Mouse (Mus musculus): ENCODE results near the gene Gm49721. TPM values are rescaled to one million over a fixed set of nuclear protein-coding genes. Genes with fewer than 3 reads are reported as not detected.
"Not testable (repeated sequence)": the region's sequence is repeated elsewhere in the genome, so short reads cannot be mapped to it uniquely, and the experiment has no call there.

Gene Gm49721
- polyA plus RNA-seq, 1 experiment from 2014 or later, result 0.38 TPM

DNA sequence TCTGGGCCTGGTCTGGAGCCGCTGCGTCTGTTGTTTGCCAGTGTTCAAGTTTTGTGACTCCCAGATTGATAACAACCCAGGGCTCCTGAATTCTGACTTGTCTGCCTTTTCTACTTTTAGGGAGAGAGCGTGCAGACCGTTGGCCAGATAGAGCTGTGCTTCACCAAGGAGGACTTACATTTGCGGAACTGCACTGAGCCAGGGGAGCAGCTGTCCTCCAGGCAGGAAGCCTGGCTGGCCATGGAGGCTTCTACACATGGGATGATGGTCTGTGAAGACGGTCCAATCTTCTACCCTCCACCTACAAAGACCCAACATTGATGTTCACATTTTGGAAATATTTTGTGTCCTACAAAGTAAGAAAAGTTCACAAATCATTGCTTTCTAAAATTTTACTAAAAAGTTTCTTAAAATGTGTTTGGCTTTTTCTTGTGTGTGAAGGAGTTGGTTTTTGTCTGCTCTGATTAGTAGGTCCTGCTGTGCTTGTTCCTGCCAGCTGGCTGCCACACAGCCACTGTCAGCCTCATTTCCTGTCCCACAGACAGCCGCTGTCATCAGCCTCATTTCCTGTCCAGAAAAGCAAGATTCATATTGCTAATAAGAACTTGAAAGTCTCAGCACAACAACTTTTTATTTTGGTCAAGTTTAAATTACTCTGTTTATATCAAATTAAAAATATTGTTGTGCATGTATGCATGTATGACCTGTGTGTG lies 19.2 kb downstream of the Gm49721 start:
- not testable (repeated sequence) for H3K27ac ChIP-seq; H3K9me3 ChIP-seq; ATAC-seq (ENCODE audit: low FRiP score, low read depth); H3K27me3 ChIP-seq (replicated peaks); H3K36me3 ChIP-seq; H3K4me1 ChIP-seq; H3K9ac ChIP-seq; H3K4me2 ChIP-seq (replicated peaks); H3K4me3 ChIP-seq
- WGBS, result 68% methylated on average over 2 of the region's 7 CpGs

DNA sequence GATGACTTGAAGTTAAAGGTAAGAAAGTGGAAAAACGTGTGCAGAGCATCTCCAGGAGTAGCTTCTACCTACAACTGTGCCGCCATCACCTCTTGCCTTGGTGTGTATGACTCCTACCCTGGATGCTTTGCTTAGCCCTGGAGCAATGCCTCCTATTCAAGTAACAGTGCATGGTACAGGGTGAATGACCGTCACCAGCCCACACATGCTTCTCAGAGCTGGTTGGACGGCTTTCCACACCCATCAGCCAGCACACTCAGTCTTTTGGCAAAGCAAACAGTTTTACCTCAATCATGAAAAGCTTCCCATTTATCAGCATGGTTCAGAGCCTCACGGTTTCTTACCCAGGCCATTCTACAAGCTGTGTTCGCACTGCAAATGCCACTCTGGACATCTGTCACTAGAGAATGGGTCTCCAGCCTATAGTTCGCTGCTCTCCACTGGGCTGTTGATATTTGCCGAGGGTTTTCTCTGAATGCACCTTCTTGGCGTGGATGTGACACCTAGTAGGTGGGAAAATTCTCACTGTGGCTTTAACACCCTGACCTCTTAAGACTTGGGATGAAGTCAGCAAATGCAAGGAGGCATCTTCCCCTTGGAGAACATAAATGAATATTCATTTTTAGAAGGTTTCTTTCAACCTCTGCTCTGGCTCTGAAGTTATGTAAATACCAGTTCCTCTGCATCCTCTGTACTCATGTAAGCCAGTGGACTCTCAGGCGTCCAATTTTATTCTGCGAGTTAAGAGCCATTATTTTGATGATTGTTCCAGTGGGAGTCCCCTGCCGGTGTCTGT lies 23.3 kb downstream of the Gm49721 start:
- not testable (repeated sequence) for H3K9ac ChIP-seq; H3K4me1 ChIP-seq; H3K27me3 ChIP-seq (replicated peaks); ATAC-seq (ENCODE audit: low FRiP score, low read depth); H3K9me3 ChIP-seq; H3K27ac ChIP-seq; H3K36me3 ChIP-seq; H3K4me2 ChIP-seq (replicated peaks); H3K4me3 ChIP-seq
- 82% methylated on average over 9 of the region's 12 CpGs for WGBS

DNA sequence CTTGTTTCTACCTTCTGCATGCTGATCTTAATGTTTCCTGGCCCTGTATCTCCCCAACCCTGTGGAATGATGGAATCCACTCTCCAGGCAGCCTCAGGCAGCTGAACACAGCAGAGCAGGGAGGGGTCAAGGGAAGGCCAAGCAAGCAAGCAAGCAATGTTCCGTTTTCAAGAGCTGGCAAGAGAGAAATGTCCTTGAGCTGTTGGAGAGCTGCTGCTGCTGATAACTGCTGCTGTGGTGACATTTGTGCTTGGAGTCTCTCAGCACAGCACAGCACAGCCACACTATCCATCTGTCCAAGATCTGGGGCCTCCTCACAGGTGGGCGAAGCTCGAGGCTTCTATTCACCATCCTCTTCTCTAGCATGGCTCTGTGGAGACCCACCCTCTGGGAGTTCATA lies 24.7 kb downstream of the Gm49721 start:
- H3K4me2 ChIP-seq (replicated peaks); ATAC-seq (ENCODE audit: low FRiP score, low read depth); H3K36me3 ChIP-seq; H3K9ac ChIP-seq; H3K27me3 ChIP-seq (replicated peaks); H3K27ac ChIP-seq; H3K9me3 ChIP-seq; H3K4me1 ChIP-seq; H3K4me3 ChIP-seq: not testable (repeated sequence)
- WGBS, result no CpG with 5 or more reads among the region's 3 CpGs

DNA sequence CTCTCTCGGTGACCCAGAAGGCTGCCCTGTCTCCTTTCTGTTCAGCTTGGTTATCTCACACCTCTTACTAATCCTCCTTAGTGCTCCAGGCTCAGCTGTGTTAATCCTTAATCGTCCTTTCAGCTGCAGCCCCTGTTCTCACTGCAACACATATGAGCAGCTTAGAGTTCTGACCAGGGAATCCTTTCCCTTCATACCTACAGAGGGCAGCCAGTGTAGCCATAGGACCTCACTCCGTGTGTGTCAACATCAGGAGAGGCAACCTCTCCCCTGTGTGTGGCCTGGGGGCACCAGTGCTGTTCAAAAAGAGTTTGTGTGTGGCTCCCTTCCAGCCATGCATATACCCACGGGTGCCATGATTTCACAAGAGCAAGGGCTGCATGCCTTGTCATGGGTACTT lies 26.9 kb downstream of the Gm49721 start:
- 75% methylated on average over 3 of the region's 4 CpGs for WGBS
- H3K36me3 ChIP-seq; H3K4me3 ChIP-seq; H3K4me1 ChIP-seq; H3K27me3 ChIP-seq (replicated peaks); H3K9me3 ChIP-seq; H3K9ac ChIP-seq; H3K4me2 ChIP-seq (replicated peaks); H3K27ac ChIP-seq; ATAC-seq (ENCODE audit: low FRiP score, low read depth): not testable (repeated sequence)

DNA sequence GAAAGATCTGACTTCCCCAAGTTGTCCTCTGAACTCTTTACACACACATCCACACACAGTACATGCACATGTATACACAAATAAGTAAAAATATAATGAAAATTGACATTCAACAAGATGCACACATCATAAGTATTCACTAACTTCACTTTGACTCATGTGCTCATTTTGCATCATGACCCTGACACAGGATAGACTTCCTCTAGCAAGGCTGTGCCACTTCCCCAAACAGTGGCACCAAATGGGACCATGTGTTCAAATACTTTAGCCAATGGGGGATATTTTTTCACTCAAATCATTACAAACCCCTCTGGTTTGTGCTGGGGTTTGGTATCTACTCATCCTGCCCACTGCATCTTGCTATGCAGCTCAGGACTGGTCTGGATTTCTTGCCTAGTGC lies 30.2 kb downstream of the Gm49721 start:
- H3K4me2 ChIP-seq (replicated peaks); H3K27ac ChIP-seq; H3K4me1 ChIP-seq; H3K9ac ChIP-seq; H3K36me3 ChIP-seq; ATAC-seq (ENCODE audit: low FRiP score, low read depth); H3K9me3 ChIP-seq; H3K4me3 ChIP-seq; H3K27me3 ChIP-seq (replicated peaks): not testable (repeated sequence)

DNA sequence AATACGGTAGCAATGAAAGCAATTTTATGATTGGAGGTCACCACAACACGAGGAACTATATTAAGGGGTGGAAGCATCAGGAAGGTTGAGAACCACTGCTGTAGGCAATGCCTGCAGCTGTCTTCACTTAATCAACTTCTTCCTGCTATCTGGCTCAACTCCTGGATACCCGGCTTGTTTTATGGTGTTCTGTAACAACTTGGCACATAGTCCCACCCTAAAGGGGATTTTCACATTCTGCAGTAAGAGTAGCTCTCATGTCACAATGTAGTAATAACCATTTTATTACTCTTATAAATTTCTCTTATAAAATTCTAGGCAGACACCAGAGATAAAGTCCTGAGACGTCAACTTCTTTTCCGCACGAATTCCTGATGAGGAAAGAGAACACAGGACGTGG lies 30.7 kb downstream of the Gm49721 start:
- not testable (repeated sequence) for H3K4me1 ChIP-seq; H3K36me3 ChIP-seq; H3K27me3 ChIP-seq (replicated peaks); H3K4me2 ChIP-seq (replicated peaks); H3K4me3 ChIP-seq; H3K9me3 ChIP-seq; ATAC-seq (ENCODE audit: low FRiP score, low read depth); H3K9ac ChIP-seq; H3K27ac ChIP-seq
- WGBS, result no CpG with 5 or more reads among the region's 7 CpGs

DNA sequence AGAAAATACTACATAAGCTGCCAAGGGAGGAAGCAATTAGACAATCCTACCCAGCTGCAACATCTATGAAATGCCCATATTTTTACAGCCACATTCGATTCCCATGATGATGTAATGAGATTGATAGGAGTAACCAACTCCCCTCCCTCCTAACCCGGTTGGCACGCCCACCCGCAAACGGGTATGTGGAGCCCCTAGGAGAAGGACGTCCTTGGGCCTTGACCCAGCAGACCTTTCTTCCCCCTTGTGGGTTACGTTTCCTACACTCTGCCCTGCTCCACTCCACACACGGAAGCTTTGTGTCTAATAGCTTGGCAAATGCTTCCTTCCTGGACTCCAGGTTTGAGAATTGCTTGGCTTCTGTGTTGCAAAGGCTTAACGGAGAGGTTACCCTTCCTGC lies 31.2 kb downstream of the Gm49721 start:
- not testable (repeated sequence) for H3K9me3 ChIP-seq; ATAC-seq (ENCODE audit: low FRiP score, low read depth); H3K27me3 ChIP-seq (replicated peaks); H3K36me3 ChIP-seq; H3K9ac ChIP-seq; H3K4me3 ChIP-seq; H3K27ac ChIP-seq; H3K4me2 ChIP-seq (replicated peaks); H3K4me1 ChIP-seq
- WGBS, result 88% methylated on average over 5 of the region's 9 CpGs

DNA sequence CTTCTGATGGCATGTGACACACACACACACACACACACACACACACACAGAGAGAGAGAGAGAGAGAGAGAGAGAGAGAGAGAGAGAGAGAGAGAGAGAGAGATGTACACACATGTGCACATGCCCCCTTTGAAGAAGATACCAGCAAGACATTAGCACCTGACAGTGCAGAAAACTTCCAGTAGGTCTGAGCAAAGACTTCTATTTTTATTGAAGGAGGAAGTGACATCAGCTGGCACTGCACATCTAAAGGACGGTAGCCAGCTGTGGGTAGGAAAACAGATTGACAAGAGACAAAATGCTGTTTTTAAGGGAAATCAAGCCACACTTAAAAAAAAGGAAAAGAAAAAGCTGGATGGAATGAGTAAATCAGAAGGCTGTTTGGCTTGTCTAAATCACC lies 35.5 kb downstream of the Gm49721 start:
- H3K36me3 ChIP-seq; H3K27me3 ChIP-seq (replicated peaks); ATAC-seq (ENCODE audit: low FRiP score, low read depth); H3K27ac ChIP-seq; H3K4me2 ChIP-seq (replicated peaks); H3K9me3 ChIP-seq; H3K4me1 ChIP-seq; H3K4me3 ChIP-seq; H3K9ac ChIP-seq: not testable (repeated sequence)
- no CpG with 5 or more reads among the region's 1 CpGs for WGBS

DNA sequence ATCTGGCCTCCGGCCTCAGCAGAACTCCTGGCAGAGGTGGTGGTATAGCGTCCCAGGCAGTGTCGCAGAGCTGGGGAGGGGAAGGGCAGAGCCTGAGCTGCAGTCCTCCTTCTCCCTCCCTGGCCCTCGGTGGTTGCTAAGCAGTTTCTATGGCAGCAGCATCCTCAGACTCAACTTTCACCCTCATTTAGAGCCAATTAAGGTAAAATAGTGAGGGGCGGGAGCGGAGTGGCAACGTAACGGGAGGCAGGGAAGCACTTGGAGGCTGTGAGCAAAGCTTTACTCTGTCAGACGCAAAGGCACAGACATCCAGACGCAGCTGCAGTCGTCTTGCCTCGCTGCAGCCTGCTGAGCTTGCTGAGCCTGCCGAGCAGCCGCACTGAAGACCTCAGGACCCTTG lies 46.6 kb downstream of the Gm49721 start, which contains the start of gene Gm1604a:
Gene Gm1604a, plus strand, starts transcription at position 312 of the 400 bp plus-strand sequence.
- H3K36me3 ChIP-seq; H3K4me2 ChIP-seq (replicated peaks); H3K27ac ChIP-seq; H3K4me1 ChIP-seq; H3K9me3 ChIP-seq; H3K27me3 ChIP-seq (replicated peaks); H3K4me3 ChIP-seq; H3K9ac ChIP-seq: not testable (repeated sequence)
- peak; percentile 83 for ATAC-seq (ENCODE audit: low FRiP score, low read depth)
- 1% methylated on average over 8 of the region's 14 CpGs for WGBS

DNA sequence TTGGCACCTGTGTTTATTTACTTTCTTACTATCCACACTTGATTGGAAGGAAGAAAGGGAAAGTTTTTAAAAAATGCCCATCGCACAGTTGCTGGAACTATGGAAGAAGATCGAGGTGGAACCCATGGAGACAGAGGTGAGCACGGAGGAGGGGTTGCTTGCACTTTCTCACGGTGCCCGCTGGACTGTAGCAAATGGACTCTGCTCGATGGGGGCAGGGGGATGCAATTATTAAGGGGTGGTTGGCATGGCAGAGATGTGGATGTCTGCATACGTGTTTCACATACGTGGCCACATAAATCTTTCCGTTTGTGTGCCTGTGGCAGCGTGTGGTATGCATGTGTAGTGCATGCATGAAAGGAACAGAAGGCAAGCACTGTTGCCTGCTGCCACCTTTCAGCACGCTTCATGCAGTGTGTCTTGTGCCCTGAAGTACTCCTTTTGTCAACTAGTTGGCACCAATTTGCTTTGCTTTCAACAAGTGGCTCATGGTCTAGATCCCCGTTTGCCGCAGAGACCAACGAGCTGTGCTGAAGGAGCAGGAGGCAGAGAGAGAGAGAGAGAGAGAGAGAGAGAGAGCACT lies 47.2 kb downstream of the Gm49721 start:
- ATAC-seq (ENCODE audit: low FRiP score, low read depth), result peak; percentile 62
- H3K27ac ChIP-seq; H3K4me3 ChIP-seq; H3K9ac ChIP-seq; H3K4me1 ChIP-seq; H3K4me2 ChIP-seq (replicated peaks); H3K9me3 ChIP-seq; H3K27me3 ChIP-seq (replicated peaks); H3K36me3 ChIP-seq: not testable (repeated sequence)
- 22% methylated on average over 3 of the region's 14 CpGs for WGBS

DNA sequence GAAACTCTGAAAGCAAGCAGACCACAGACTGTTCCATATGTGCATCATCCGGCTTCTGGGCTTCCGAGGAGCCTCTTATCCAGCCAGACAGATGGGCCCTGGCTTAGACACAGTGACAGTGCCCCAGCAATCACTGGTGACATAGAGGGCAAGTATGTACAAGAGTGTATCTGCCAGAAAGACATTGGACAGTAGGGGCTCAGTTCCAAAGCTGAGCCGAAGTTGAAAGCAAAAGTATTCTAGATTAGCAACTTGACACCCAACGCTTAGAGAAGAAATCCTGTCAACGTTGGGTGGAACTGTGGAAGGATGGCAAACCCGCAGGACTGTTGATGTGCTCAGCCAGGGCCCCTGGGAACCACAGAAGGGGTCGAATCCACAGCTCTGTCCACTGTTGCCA lies 51.5 kb downstream of the Gm49721 start:
- 86% methylated on average over 7 of the region's 7 CpGs for WGBS
- H3K4me1 ChIP-seq; H3K27me3 ChIP-seq (replicated peaks); H3K9ac ChIP-seq; H3K4me3 ChIP-seq; H3K27ac ChIP-seq; H3K36me3 ChIP-seq; H3K4me2 ChIP-seq (replicated peaks); ATAC-seq (ENCODE audit: low FRiP score, low read depth); H3K9me3 ChIP-seq: not testable (repeated sequence)

DNA sequence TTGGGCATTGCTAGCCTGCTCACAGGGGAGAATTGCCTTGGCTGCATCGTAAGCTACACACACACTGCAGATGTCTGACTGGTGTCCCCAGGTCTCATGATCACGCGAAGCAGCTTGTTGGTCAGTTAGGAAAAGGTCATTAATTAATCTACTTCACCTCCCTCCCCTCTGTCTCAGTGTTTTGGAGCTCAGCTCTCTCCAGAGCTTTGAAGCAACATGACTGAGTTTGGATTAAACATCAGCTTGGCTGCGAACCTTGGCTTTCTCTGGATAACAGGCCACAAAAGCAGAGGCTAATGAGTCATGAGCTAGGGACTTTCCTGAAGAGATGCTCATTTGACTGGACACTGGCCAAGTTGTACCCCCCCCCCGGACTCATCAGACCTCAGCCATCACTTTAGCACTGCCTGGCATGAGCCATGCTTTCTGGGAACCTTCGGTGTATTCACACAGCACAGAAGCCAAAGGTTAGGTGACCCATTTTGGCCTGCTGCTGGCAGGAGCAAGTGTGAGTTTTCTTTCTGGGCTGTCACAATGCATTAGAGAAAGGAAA lies 52.0 kb downstream of the Gm49721 start:
- H3K4me1 ChIP-seq; H3K27ac ChIP-seq; H3K4me2 ChIP-seq (replicated peaks); H3K36me3 ChIP-seq; H3K9me3 ChIP-seq; H3K9ac ChIP-seq; H3K27me3 ChIP-seq (replicated peaks); H3K4me3 ChIP-seq; ATAC-seq (ENCODE audit: low FRiP score, low read depth): not testable (repeated sequence)
- WGBS, result 92% methylated on average over 3 of the region's 6 CpGs
